Mouse (Mus musculus) spleen, postnatal 36 days (tissue): Measurements from ENCODE around the gene Taf12.
A peak's percentile ranks its signal among the peaks of the same experiment; 100 is the strongest.
"Not testable (repeated sequence)": the region's sequence is repeated elsewhere in the genome, so short reads cannot be mapped to it uniquely, and the experiment has no call there.

Experiments
- DNase-seq, 2 experiments: peaks; one replicate each; pipeline ENCODE4 v3.0.0; 2022; ENCODE audit warnings: low spot score in 2 of 2, mixed read lengths in 1 of 2

The Taf12 gene

DNA sequence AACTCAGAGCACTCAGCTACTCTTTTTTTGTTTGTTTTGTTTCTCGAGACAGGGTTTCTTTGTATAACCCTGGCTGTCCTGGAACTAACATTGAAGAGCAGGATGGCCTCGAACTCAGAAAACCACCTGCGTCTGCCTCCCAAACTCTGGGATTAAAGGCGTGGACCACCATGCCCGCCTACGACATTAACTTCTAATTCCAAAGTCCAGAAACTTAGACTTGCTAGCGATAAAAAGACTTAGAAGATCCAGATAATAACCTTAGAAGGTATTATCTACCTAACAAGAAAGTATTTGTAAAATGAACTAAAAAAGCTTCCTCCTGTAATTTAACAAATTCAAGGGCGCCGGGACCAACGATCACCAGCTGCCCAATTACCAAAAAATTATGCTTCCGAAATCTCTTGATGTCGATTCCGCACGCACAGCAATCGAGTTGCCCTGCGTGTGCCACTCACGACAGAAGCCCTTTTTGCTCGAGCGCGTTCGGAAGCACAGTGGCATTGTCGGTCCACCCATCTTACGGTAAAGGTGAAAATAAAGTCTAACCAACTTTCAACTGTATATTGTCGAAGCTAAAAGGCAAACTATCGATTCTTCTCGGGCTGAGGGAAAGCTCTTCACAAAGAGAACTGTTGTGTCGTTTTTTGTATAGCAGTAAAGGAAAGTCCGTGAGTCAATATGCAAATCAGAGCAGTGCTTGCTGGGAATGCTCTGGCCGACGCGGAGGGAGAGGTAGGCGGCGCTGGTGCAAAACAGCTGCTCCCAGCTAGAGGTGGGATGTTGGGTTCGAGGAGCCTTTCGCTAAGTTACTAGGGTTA, 4.2 kb upstream of the Taf12 start:
- peak; percentile 83 to 88 for DNase-seq

DNA sequence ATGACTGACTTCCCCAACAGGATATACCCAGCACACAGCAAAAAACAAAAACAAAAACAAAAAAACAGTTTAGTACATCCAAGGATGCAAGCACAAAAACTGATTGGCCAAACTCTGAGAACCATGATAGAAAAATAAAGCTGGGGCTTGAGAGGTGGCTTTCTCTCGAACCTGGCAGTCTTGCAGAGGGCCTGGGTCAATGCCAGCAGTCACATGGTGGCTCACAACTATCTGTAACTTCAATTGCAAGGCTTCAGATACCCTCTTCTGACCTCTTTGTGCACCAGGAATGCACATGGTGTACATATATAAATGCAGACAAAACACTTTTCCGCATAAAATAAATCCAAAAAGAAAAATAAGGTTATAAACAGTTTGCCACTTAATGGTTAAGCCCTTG, 1.0 kb upstream of the Taf12 start:
- no peak for DNase-seq

DNA sequence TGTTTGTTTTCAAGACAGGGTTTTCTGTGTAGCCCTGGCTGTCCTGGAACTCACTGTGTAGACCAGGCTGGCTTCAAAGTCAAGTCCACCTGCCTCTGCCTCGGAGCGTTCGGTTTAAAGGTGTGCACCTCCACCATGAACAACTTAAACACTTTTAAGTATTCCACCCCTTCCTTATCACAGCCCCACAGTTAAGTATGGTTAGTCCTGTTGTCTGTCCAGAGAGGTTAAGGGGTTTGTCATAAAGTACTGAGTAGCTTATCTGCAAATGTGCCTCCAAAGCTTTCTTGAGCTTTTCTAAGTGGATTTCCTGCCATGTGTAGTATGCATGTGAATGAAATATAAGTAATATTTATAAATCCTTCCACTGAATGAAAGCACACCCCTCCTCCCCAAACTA, 1.8 kb downstream of the Taf12 start:
- DNase-seq, result no peak

DNA sequence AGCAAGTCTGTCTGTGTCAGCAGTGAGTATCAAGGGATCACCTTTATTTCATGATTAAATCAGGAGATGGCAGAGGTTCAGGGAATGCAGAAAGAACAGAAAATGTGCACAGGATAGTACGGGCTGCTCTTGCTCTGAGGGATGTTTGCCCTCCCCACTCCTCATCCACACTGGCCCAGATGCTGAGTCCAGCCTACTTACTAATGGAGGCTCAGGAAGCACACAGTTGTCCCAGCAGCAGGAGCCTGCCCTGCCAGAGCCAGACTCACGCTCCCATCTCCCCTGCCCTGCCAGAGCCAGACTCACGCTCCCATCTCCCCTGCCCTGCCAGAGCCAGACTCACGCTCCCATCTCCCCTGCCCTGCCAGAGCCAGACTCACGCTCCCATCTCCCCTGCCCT, 14.7 kb downstream of the Taf12 start:
- not testable (repeated sequence) for DNase-seq

DNA sequence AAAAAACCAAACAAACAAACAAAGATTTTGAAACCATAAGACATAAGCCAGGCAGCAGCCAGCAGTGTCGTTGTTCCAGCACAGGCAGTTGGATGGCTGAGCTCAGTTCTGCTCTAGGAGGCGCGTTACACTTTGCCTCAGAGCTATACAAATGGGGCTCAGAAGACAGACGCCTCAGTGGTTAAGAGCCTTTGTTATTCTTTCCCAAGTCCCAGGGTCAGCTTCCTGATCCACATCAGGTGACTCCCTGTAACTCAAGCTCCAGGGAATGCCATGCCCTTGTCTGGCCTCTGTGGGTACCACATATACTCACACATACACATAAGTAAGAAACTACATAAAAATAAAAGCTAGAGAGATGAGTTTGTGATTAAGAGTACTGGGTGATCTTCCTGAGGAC, 16.9 kb downstream of the Taf12 start:
- no peak for DNase-seq

DNA sequence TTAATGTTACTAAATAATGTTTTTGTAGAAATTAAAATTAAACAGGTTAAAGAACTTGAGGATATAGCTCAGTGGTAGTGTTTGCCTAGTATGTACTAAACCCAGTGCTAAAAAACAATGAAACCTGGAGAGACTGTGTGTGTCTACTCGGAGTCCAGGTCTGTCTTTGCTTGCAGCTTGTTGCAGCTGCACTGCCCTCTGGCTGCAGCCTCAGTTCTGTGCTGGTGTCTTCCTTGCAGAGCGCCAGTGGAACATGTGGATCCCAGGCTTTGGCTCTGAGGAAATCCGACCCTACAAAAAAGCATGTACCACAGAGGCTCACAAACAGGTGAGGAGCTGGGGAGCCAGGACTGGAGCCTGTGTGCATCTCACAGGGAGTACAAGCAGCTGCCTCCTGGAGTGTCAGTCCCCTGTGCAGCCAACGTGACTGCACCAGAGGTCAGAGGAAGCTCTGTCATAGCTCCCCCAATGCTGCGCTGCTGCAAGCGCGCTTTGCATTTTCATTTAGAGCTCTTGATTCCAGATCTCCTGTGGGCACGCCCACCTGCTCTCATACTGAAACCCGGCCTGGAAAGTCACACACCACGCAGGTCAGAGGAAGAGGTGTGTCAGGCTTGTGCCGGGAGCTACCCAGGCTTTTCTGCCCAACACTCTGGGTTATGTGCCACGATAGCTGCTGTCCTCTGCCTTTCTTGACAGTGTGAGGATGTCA, 17.6 kb downstream of the Taf12 start:
- no peak for DNase-seq

DNA sequence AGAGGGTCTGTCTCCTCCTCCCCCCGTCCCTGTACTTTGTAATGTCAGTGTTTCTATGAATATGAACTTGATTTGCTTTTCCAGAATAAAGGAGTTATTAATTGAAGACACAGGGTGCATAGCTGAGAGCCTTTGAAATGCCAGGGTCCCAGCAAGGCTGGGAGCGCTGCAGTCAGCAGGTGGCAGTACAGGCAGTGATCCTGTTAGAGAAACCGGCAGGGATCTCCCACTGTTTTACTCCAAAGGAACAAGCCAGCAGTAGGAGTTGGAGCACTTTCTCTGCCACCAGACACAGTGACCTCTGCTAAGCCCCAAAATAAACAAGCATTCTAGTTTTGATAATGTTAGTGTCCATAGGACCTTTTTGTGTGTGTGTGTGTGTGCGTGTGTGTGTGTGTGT, 18.8 kb downstream of the Taf12 start:
- DNase-seq, result no peak

DNA sequence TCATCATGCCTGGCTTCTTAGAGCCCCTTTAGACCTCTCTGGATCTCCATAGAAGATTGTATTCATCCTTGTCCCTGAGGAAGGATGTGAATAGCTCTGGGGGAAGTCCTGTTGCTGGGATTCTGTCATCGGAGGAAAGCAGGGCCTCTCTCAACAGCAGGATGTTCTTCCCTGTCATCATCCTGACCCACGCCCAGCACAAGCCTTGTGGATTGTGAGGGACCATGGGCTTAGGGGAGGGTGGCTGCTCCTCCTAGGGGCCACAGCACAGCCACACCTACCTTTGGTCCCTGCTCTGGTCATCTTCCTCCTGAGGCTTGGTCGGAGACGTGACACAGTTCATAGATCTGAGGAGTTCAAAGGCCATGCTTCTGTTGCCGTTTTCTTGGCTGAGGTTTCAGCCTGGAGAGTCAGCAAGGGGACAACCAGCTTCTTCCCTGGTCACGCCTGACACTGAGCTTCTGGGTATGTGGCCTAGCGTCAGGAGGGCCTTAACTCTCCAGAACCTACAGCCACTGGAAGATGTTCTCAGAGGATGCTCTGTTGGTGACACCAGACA, 19.6 kb downstream of the Taf12 start:
- no peak for DNase-seq

DNA sequence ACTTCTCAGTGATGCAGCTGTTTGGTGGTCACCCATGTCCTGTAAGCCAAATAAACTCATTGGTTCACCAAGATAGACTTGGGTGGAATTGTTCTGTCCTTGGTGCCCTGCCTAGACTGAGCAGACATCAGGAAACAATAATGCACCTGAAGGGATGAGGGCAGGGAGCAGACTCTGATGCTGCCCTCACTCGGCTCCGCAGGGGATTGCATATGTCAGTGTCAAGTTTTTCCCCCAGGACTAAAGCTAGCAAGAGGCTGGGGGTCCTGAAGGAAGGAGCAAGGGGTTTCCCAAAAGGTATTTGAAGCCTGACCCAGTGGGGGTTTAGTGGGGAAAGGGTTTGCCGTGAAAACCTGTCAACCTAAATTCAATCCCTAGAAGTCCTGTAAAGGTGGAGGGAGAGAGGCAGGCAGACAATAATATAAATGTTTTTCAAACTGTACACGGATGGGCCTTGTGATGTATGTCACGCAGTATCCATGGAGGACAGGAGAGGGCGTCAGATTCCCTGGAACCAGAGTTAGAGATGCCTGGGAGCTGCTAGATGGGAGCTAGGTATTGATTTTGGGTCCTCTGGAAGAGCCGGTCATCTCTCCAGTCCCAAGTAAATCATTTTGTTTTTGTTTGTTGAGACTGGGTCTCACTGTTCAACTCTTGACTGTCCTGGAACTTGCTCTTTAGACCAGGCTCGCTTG, 21.7 kb downstream of the Taf12 start:
- no peak for DNase-seq

DNA sequence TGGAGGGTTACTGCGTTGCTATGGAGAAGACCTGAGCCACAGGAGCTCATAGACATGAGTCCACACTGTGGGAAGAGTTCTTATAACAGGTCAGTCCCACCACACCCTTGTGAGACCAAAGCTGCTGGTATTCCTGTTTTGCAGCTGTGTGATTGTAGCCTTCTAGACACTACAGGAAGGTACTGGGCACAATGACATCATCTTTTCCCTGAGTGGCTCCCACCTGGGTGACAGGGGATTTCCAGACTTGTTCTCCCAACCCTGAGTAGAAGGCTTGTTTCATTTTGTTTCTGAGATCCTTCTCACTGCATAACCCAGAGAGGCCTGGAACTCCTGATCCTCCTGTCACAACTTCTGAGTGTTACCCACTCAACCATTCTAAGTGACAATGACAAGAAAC, 25.7 kb downstream of the Taf12 start:
- DNase-seq, result no peak

DNA sequence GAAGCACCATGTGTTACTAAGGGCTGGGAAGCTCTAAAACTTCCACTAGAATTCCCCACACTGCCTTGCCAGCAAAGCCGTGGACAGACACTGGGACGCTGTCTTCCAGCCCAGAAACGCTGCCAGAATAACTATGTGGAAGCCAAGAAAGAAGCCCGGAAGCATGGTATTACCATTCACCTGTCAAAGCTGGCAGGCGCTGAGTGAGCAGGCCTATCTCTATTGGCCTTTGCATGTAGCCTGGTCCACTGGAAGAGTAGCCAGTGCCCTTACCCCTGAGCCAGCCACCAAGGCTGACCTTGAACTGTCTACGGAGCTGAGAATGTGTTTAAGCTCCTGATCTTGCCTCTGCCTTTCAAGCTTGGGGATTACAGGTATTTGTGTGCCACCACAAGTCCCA, 27.3 kb downstream of the Taf12 start:
- DNase-seq, result no peak

DNA sequence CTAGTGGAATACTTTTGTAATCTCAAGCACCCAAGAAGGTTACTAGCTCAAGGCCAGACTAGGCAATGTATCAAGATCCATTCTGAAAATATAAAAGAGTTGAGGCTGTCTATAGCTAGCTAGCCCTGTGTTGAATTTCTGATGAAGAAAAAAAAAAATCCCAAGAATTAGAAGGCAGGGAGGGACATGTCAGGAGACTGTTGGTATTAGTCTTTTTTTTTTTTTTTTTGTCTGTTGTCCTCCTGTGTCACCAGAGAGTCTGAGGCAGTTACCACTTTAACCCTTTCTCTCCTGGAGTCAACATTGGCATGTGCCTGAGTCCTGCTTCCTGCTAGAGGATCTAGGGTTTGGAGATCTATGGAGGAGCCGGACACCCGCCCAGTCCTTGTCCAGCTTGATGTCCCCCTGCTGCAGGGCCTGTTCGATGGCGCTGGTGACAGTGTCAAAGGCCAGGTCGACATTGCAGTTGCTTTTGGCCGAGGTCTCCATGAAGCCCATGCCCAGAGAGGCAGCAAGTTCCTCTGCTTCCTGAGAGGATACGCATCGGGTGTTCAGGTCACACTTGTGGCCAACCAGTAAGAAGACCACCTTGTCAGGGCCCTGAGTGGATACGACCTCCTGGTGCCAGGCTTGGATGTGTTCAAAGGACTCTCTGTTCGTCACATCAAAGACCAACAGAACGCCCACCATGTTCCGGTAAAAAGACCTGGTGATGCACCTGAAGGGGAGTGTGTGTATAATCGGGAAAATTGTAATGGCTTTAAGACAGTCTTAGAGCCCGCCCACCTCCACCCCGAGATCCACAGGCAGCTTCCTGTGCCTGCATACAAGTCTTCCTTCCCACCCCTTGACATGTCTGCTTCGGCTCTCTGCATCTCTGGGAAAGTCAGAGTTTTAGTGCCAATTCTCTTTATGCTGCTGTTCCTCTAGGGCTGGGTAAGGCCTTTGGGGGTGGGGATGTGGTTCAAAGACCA, 28.1 kb downstream of the Taf12 start:
- DNase-seq, result no peak

DNA sequence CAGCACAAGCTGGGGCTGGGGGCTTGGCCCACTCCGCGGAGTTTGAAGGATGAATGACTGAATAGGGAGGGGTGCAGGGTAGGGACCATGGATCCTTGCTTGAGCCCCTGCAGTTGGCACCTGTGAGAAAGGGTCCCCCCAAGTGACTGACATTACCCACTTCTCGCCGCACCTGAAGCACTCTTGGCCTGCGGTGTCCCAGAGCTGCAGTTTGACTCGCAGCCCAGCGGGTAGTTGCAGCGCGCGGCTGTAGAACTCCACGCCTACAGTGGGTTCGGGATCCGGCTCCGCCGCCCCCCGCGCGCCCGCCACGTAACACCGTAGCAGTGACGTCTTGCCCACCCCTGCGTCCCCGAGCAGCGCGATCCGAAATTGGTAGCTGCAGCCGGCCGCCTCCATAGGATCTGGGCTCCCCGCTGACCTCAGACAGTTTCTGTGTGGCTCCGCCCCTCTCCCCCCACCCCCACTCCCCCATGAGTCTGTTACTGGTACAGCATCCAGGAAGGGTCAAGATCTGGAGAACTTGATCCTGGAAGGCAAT, 28.8 kb downstream of the Taf12 start, which contains the start of gene Rab42:
Gene Rab42 (minus strand): TSS at position 447 of the 541 bp plus-strand sequence.
- DNase-seq, result peak; percentile 24 to 36

DNA sequence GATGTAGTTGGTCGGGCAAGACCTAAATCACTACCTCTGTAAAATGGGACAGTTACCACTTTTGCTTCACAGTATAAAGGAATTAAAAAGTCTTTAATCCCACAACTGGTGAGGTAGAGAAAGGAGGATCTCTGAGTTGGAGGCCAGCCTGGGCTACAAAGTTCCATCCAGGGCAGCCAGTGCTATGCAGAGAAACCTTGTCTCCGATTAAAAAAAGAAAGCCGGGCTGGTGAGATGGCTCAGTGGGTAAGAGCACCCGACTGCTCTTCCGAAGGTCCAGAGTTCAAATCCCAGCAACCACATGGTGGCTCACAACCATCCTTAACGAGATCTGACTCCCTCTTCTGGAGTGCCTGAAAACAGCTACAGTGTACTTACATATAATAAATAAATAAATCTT, 29.3 kb downstream of the Taf12 start:
- not testable (repeated sequence) for DNase-seq

DNA sequence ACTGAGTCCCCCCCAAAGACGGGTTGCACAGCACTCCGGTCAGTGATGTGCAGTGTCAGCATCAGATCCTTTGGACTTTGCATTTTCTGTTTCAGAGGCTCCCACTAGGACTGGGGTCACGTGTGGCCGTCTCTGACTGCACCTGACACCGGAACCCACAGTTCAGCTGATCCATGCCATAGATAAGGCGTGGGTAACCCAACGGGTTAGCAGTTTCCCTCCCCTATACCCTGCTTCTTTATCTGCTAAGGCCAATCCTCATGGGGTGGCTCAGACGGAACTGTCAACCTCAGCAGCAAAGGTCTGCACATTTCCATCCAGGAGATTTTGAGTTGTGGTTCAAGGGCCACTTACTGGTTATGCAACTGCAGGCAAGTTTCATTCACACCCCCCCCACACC, 31.1 kb downstream of the Taf12 start:
- DNase-seq, result no peak

DNA sequence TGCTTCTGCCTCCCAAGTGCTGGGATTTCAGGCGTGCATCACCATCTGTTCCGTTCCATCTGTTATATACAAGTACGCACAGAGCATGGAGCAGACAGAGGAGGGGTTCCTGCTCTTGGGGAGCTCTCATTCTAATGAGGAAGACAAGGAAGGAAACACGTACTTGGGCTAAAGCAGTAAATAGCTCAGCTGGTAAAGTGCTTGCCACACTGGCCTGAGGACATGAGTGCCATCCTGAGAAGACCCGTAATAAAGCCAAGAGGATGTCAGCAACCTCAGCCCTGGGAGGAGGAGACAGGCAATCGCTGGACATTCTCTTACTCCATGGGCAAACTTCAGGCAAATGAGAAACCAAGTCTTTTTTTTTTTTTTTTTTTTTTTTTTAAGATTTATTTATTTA, 31.8 kb downstream of the Taf12 start:
- DNase-seq, result no peak

DNA sequence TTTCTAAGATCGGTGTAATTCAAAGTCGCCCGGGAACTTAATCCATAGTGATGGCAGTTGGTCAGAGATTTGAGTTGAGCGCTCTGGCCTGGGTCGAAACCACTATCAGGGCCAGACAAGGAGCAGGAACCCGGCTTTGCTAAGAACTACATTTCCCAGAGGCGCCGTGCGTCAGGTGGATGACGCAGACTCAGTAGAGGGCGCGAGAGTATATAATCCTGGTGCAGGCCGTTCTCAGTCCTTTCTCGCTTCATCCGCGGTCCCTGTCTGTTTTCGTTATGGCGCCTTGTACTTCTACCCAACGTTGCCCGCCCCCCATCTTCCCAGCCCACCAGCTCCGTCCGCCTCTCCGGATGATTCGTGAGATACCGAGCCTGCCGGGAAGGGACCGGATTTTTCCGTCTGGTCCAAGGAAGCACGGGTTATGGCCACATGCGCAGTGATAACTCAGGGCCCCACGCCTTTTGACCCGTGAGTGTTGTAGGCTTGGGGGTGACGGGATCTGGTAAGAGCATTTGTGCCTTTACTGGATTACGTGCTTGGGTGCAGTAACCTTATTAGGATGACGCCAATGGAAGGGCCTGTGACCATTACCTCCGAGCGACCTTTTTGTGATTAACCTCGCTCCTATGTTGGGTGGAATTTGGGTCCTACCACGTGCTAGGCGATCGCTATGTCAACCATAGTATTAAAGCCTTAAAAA, 34.4 kb downstream of the Taf12 start:
- DNase-seq, result peak; percentile 91 to 92

DNA sequence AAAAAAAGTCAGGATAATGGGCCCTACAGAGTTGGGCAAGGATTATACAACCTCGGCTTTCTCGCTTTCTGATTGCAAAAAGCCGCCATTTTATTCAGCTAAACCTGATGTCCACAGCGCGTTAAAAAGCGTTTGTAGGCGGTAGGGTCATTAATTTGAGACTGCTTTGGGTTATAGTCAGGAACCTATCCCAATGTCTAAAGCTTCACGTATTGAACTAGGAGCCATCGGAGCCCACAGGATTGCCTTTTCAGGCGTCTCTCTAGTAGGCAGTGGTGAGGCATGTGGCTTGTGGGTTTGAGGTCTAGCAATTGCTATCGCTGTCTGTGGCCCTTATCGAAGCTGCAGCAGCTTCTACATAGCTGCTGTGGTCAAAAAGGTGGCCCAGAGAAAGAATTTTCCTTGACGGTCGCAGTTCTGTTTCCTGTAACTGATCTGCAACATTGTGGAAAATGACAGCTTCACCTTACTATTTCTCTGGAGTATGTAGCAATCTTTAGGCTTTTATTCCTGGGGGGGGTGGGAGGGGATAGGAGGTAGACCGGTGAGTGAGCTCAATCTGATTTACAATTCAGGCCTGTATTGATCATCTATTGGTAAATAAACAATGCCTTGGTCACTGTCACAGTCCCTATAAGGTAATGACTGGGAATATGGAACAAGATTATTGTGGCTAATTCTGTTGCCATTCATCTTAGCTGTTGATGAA, 35.1 kb downstream of the Taf12 start:
- DNase-seq, result peak; percentile 22 to 36

DNA sequence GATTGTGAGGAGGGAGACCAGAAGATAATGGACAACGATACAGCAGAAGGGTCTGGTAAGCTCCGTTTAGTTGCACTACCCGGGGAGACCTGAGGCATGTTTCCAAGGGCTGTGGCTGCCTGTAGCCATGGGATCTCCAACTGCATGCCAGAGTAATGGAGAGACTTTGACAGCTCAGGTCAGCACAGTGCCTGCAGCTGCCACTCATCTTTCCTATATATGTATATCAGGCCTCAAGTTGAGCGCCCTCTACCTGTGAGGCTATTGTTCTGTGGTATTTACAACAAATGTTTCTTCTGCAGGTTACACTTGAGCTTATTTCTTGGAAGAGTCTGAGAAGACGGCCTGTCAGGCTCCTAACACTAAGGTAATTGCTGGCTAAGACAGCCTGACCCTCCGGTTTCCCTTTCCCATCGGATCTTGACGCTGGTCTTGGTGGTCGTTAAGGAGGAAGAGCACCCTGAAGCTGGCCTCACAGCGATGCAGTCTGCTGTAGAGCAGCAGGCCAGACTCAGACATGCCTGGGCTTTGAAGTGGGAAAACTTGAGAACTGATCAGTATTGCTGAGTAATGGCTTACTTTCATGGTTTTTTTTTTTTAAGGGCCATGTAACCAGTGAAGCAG, 35.8 kb downstream of the Taf12 start:
- DNase-seq, result peak; percentile 61 to 70
